Mouse (Mus musculus) stomach, embryonic 15.5 days (tissue): ENCODE data around the gene Xaf1. TPM values are rescaled to one million over a fixed set of nuclear protein-coding genes. Genes with fewer than 3 reads are reported as not detected.
"Not testable (repeated sequence)": the region's sequence is repeated elsewhere in the genome, so short reads cannot be mapped to it uniquely, and the experiment has no call there.

Experiments used
- ATAC-seq: fragments of 200-750 bp; cut with Nextera tagmentation; 2 replicates; pipeline ENCODE4 v1.8.0; 2017; ENCODE audit warnings: low read depth, moderate number of reproducible peaks, moderate TSS enrichment; ENCODE audit not compliant: insufficient read depth, low FRiP score
- H3K27ac ChIP-seq: fragments of 300-500 bp; sonication (generic); 2 replicates; pipeline ENCODE4 v1.5.1; 2015; ENCODE audit warnings: mild to moderate bottlenecking, inconsistent platforms
- H3K27me3 ChIP-seq: fragments of 300-500 bp; sonication (generic); replicated peaks from 2 replicates; pipeline ENCODE4 v1.6.1; 2015; ENCODE audit warnings: inconsistent platforms
- H3K36me3 ChIP-seq: fragments of 300-500 bp; sonication (generic); 2 replicates; pipeline ENCODE4 v1.6.1; 2015; ENCODE audit warnings: inconsistent platforms
- H3K4me1 ChIP-seq: fragments of 300-500 bp; sonication (generic); 2 replicates; pipeline ENCODE4 v1.6.1; 2015; ENCODE audit warnings: inconsistent platforms
- H3K4me2 ChIP-seq: fragments of 300-500 bp; sonication (generic); 2 replicates; pipeline ENCODE4 v1.6.1; 2015; ENCODE audit warnings: mild to moderate bottlenecking, inconsistent platforms
- H3K4me3 ChIP-seq: fragments of 300-500 bp; sonication (generic); replicated peaks from 2 replicates; pipeline ENCODE4 v1.5.1; 2015; ENCODE audit warnings: inconsistent platforms
- H3K9ac ChIP-seq: fragments of 300-500 bp; sonication (generic); 2 replicates; pipeline ENCODE4 v1.6.1; 2015; ENCODE audit warnings: inconsistent platforms
- H3K9me3 ChIP-seq: fragments of 300-500 bp; sonication (generic); 2 replicates; pipeline ENCODE4 v1.6.1; 2016; ENCODE audit warnings: inconsistent platforms
- WGBS: fragments of 180-500 bp; shearing (Covaris S2); methylation state at CpG from one replicate; pipeline ENCODE4 v1.1.7; 2015; 5-methylcytosine and 5-hydroxymethylcytosine counted together
- polyA plus RNA-seq: library from polyadenylated mRNA; unstranded; fragments of >200 nt; fragmentation: Nextera tagmentation; extraction: Ambion mirVana; gene quantifications from 2 replicates; pipeline ENCODE4 v1.2.1, GENCODE M21; 2015

Gene Xaf1
- polyA plus RNA-seq, 1 experiment from 2014 or later: 6.0 TPM

DNA sequence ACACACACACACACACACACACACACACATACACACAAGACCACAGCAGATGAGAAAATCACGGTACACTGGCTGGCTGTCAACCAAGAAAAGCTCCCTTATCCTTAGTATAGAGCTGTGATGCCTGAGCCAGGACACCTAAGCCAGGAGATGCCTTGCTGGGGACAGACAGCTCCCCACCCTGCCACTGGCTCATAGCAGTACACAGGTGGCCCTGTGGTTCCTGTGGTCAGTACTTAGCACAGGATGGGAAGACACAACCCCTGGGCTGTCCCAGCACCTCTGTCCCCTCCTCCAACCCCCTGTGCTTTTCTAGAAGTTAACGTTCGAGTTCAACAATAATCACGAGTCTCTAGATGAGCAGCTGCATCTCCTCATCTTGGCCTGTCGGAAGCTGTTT is 16.6 kb downstream of the Xaf1 start:
- WGBS: 45% methylated on average over 5 of the region's 5 CpGs
- Histone ChIP-seq H3K27ac (no peak overlapping the region), H3K4me1 (0 out of 2 replicates have a peak, but pooled peaks cover 5% of the 10 kb centered on the region), H3K4me2 (no peak overlapping the region), H3K27me3 (peaks cover 13% of the 10 kb centered on the region), H3K4me3 (no peak overlapping the region), H3K9me3 (no peaks in the 10 kb centered on the region), H3K36me3 (no peaks in the 10 kb centered on the region), H3K9ac (no peak overlapping the region)
- no peak for ATAC-seq

DNA sequence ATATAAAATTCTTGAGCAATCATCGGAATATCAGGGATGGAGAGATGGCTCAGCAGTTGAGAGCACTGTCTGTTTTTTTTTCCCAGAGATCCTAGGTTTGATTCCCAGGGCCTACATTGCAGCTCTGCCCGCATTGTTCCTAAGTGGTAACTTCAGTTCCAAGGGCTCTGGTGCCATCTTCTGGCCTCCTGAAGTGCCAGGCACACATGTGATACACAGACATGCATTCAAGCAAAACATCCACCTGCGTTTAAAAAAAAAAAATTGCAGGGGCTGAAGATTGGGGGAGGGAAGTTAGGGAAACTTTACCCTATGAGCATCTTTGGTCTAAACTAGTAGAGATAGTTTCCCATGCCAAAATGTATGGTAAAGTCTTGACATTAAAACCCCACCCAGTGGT is 23.0 kb downstream of the Xaf1 start:
- H3K4me3 ChIP-seq: no peak overlapping the region
- no peaks in the 10 kb centered on the region for H3K27me3 ChIP-seq
- H3K9me3 ChIP-seq: no peaks in the 10 kb centered on the region
- WGBS: 55% methylated on average over 3 of the region's 3 CpGs
- no peaks in the 10 kb centered on the region for H3K4me1 ChIP-seq
- H3K36me3 ChIP-seq: no peaks in the 10 kb centered on the region
- H3K4me2 ChIP-seq: no peak overlapping the region
- H3K9ac ChIP-seq: no peak overlapping the region
- H3K27ac ChIP-seq: no peak overlapping the region
- ATAC-seq: no peak

DNA sequence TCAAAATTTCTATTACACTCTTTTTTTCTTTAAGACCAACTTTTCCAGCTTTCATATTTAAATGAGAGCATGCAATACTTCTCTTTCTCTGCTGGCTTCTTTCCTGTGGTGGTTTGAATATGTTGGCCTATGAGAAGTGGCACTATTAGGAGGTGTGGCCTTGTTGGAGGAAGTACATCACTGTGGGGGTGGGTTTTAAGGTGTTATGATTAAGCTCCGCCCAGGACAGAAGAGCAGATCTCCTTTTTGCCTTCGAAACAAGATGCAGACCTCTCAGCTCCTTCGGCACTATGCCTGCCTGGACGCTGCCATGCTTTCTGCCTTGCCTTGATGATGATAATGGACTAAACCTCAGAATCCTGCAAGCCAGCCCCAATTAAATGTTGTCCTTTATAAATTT is 24.3 kb downstream of the Xaf1 start:
- no peak for ATAC-seq
- Histone ChIP-seq H3K36me3 (no peaks in the 10 kb centered on the region), H3K9me3 (no peaks in the 10 kb centered on the region), H3K4me1 (no peaks in the 10 kb centered on the region), H3K4me2 (no peak overlapping the region), H3K27me3 (no peaks in the 10 kb centered on the region), H3K27ac (no peak overlapping the region), H3K4me3 (no peak overlapping the region), H3K9ac (no peak overlapping the region)
- 74% methylated on average over 4 of the region's 4 CpGs for WGBS

DNA sequence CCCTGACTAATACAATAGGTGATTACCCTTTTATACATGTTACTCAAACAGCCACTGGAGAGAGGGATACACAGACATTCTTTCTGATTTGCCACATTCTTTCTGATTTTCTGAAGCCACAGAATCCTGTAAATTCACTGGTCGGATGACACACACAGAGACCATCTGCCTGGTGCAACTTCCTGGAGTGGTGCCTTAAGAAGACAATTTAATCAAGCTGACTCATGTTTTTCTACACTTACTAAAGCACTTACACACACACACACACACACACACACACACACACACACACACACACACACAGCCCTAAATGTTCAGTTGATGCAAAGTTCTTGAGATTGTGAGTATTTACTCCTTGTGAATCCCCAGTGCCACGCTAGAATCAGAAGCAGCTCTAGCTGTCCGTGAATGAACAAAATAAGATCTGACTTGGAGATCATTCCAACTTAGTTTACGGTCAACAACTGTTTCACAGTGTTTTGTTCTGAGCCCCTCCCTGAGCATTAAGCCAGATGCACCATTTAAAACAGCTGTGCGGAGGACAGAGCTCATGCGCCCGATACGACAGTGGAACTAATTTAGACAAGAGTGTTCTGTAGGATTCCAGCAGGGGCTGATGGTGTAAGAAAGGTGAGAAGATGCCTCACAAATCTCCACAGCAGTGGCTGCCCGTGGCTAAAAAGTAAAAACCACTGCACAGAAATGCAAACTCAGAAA is 31.7 kb downstream of the Xaf1 start:
- no peaks in the 10 kb centered on the region for H3K36me3 ChIP-seq
- no peaks in the 10 kb centered on the region for H3K9me3 ChIP-seq
- H3K4me3 ChIP-seq: no peak overlapping the region
- no peak overlapping the region for H3K9ac ChIP-seq
- no peak for ATAC-seq
- 71% methylated on average over 9 of the region's 9 CpGs for WGBS
- H3K27me3 ChIP-seq: no peaks in the 10 kb centered on the region
- H3K4me2 ChIP-seq: no peak overlapping the region
- H3K4me1 ChIP-seq: no peaks in the 10 kb centered on the region
- no peak overlapping the region for H3K27ac ChIP-seq

DNA sequence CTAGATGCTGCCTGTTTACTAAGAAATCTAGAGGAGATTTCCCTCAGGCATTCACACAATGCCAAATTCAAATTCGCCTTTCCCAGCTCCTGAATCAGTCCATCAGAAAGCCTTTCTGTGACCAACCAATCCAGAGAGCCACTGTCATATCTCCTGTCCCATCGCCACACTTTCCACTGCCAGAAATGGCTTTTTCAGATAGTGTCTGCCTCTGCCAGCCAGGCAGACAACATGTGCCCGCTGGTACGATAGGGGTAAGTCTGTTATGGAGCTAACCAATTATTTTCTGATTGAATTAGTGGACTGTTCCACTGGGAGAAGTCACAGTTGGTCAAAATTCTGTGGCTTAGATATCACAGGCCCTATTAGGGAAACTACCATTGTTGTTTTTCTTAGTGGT is 33.2 kb downstream of the Xaf1 start:
- no peak overlapping the region for H3K4me3 ChIP-seq
- ATAC-seq: no peak
- H3K9me3 ChIP-seq: no peaks in the 10 kb centered on the region
- no peaks in the 10 kb centered on the region for H3K4me1 ChIP-seq
- no peaks in the 10 kb centered on the region for H3K36me3 ChIP-seq
- WGBS: 79% methylated on average over 4 of the region's 4 CpGs
- no peak overlapping the region for H3K4me2 ChIP-seq
- no peak overlapping the region for H3K27ac ChIP-seq
- H3K9ac ChIP-seq: no peak overlapping the region
- H3K27me3 ChIP-seq: no peaks in the 10 kb centered on the region

DNA sequence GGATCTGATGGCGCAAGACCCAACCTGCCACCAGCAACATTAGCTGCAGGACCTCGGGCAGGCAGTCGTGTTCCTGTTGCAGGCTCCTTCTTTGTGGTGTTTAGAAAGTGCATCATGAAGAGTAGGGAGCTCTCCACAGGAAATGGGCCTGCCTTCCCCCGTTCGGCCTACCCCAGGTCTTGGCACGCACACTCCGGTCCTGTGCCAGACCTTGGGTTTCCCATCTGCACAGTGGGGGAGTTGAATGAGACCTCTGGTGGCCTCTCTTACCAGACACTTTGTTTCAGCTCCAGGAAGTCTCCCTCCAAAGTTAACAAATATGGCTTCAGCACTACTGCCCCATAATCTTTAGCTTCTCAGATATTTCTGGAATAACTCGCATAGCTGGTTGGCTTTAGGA is 35.3 kb downstream of the Xaf1 start:
- Histone ChIP-seq H3K4me3 (no peak overlapping the region), H3K27me3 (no peaks in the 10 kb centered on the region), H3K36me3 (no peaks in the 10 kb centered on the region), H3K9ac (no peak overlapping the region), H3K9me3 (no peaks in the 10 kb centered on the region), H3K4me2 (no peak overlapping the region), H3K27ac (no peak overlapping the region), H3K4me1 (no peaks in the 10 kb centered on the region)
- WGBS: 73% methylated on average over 8 of the region's 8 CpGs
- no peak for ATAC-seq

DNA sequence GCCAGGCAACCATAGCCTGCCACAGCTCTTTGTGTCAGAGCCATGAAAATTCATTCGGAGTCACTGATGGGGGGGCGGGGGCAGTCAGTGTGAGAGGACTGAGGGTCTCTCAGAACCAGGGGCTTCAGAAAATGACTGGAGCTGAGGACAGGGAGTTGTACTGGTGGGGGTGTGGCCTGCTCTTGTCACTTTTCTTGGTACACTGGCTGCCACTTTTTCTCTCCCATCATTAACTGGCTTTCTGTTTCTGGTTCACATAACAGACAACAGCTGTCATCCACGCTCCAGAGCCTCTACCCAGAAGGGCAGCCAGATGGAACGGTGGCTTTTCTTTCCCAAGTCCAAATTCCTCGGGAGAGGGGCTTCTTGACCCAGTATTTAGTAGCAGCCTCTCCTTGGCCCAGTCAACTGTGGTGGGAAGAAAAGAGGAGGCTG is 37.0 kb downstream of the Xaf1 start:
- no peaks in the 10 kb centered on the region for H3K9me3 ChIP-seq
- H3K27me3 ChIP-seq: no peaks in the 10 kb centered on the region
- no peak for ATAC-seq
- no peak overlapping the region for H3K27ac ChIP-seq
- no peak overlapping the region for H3K4me3 ChIP-seq
- H3K4me2 ChIP-seq: no peak overlapping the region
- no peaks in the 10 kb centered on the region for H3K36me3 ChIP-seq
- WGBS: 58% methylated on average over 5 of the region's 5 CpGs
- no peaks in the 10 kb centered on the region for H3K4me1 ChIP-seq
- H3K9ac ChIP-seq: no peak overlapping the region

DNA sequence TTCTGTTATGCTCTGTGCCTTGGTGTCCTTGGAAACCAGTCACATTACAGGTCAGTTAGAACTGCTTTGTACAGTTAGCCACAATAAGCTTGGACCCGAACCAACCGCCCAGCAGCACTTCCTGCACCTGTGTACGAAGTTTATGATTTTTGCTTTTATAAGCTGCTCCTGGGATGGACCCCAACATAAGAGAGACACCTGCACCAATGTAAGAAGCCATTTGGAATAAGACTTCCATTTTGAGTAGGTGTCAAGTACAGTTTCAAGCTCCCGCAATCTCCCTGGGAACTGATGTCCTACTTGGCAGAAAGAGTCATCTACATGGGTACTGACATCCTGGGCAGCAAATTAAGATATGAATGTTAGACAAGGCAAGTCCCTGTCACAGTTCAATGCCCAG is 38.3 kb downstream of the Xaf1 start:
- Histone ChIP-seq H3K9me3 (no peaks in the 10 kb centered on the region), H3K27ac (no peak overlapping the region), H3K4me1 (no peaks in the 10 kb centered on the region), H3K36me3 (no peaks in the 10 kb centered on the region), H3K4me3 (no peak overlapping the region), H3K27me3 (no peaks in the 10 kb centered on the region), H3K9ac (no peak overlapping the region), H3K4me2 (no peak overlapping the region)
- 82% methylated on average over 4 of the region's 4 CpGs for WGBS
- no peak for ATAC-seq

DNA sequence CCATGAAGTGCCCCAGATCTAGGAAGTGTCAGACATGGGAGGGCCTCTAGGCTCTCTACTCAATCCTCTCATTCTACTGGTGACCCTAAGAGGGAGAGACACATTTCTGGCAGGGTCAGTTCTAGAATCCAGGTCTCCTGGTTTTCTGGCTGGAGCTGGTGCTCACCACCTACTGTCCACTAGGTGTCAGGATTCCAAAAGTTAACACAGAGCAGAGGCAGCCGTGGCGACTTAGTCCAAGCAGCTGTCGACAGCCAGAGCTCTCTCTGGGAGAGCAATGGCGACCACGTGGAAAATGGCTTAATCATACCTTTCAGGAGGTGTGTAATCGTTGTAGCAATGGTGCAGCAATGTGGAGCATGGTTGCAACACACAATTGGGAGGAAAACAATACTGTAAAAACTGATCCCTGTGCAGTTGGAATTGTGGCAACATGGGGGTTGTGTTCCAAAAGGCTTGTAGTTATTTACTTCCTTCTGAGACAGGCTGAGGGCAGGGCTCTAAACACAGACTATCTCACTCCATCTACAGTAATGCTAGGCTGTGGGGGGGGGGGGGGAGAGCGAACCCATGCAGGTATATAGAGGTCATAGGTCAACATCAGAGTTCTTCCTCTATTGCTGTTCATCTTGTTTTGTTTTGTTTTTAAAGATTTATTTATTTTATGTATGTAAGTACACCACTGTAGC is 41.3 kb downstream of the Xaf1 start:
- WGBS: 9% methylated on average over 7 of the region's 7 CpGs
- Histone ChIP-seq H3K27ac (no peak overlapping the region), H3K27me3 (no peaks in the 10 kb centered on the region), H3K36me3 (no peaks in the 10 kb centered on the region), H3K4me3 (no peak overlapping the region), H3K9ac (no peak overlapping the region), H3K4me1 (no peaks in the 10 kb centered on the region), H3K9me3 (no peaks in the 10 kb centered on the region), H3K4me2 (no peak overlapping the region)
- ATAC-seq: no peak

DNA sequence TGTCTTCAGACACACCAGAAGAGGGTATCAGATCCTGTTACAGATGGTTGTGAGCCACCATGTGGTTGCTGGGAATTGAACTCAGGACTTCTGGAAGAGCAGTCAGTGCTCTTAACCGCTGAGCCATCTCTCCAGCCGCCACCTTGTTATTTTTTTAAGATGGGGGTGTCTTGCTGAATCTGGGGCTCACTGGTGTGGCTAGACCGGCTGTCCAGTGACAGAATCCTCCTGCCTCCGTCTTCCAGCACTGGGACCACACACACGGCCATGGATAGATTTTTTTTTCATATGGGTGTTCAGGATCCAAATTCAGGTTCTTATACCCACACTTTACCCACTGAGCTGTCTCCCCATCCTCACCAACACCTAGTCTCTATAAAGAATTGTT is 41.8 kb downstream of the Xaf1 start:
- not testable (repeated sequence) for H3K27me3 ChIP-seq, H3K4me2 ChIP-seq, H3K9me3 ChIP-seq, ATAC-seq, H3K36me3 ChIP-seq, H3K27ac ChIP-seq, H3K4me3 ChIP-seq, H3K9ac ChIP-seq, H3K4me1 ChIP-seq
- 87% methylated on average over 5 of the region's 5 CpGs for WGBS

DNA sequence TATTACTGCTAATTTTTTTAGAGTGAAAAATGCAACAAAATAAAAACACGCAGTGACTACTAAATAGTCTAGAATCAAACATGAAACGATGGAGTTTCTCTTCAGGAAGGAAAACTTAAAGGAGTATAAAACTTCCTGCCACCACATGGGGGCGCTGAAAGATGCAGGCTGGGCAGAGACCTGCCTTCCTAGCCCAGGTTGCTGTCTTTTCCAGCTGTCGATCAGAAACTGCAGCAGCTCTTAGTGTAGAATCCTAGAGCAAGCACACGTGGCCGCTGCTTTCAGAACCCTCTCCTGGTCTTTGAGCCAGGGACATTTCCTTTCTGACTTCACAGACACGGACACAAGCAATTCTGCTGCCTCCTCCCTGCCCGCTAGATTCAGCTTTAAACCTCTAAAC is 42.5 kb downstream of the Xaf1 start:
- Histone ChIP-seq H3K4me3 (no peak overlapping the region), H3K9me3 (no peaks in the 10 kb centered on the region), H3K4me2 (no peak overlapping the region), H3K36me3 (no peaks in the 10 kb centered on the region), H3K27ac (no peak overlapping the region), H3K4me1 (0 out of 2 replicates have a peak, but pooled peaks cover 5% of the 10 kb centered on the region), H3K27me3 (no peaks in the 10 kb centered on the region), H3K9ac (no peak overlapping the region)
- ATAC-seq: no peak
- 21% methylated on average over 8 of the region's 8 CpGs for WGBS

DNA sequence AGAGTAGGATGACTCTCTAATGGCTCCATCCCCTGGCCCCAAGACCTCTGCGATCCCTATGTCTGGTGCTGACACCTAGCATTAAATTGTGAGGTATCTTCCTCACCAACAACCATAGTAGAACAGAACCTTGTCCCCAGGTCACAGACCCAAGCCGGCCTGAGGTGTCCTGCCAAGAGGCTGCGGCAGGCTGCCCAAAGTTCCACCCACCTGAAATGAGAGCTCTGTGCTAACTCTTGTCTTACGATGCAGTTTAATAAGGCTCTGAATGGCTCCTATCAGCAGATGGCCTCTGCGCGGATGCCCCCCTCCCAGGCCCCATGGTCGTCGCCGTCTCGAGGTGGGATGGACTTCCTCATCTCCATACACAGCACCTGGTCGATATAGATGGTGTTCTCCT is 43.1 kb downstream of the Xaf1 start:
- Histone ChIP-seq H3K9me3 (no peaks in the 10 kb centered on the region), H3K9ac (no peak overlapping the region), H3K4me1 (0 out of 2 replicates have a peak, but pooled peaks cover 6% of the 10 kb centered on the region), H3K4me2 (no peak overlapping the region), H3K27ac (no peak overlapping the region), H3K36me3 (no peaks in the 10 kb centered on the region), H3K27me3 (no peaks in the 10 kb centered on the region), H3K4me3 (no peak overlapping the region)
- WGBS: 85% methylated on average over 11 of the region's 11 CpGs
- ATAC-seq: no peak
